Mouse (Mus musculus): Measurements from ENCODE around the gene Castor2.

Gene Castor2

GRCm38 (mm10) chr5:134121893-134122259 lies 22.4 kb downstream of the Castor2 start:
- TF ChIP-seq GATA4 (IDR thresholded peaks at IDR 0.05; ENCODE audit: insufficient replicate concordance, low read length) = no peak

- no peak for TF ChIP-seq GATA4 (IDR thresholded peaks at IDR 0.05; ENCODE audit: insufficient replicate concordance, low read length)
Observed at GRCm38 (mm10) chr5:134123846-134124245, 24.3 kb downstream of the Castor2 start.

- no peak for TF ChIP-seq GATA4 (IDR thresholded peaks at IDR 0.05; ENCODE audit: insufficient replicate concordance, low read length)
Observed at GRCm38 (mm10) chr5:134126232-134126631, 26.7 kb downstream of the Castor2 start.

GRCm38 (mm10) chr5:134131586-134131985 lies 32.1 kb downstream of the Castor2 start:
- TF ChIP-seq GATA4 (IDR thresholded peaks at IDR 0.05; ENCODE audit: insufficient replicate concordance, low read length) = no peak

GRCm38 (mm10) chr5:134136022-134136421 lies 36.5 kb downstream of the Castor2 start:
- no peak for TF ChIP-seq GATA4 (IDR thresholded peaks at IDR 0.05; ENCODE audit: insufficient replicate concordance, low read length)

GRCm38 (mm10) chr5:134137933-134138332 lies 38.4 kb downstream of the Castor2 start:
- no peak for TF ChIP-seq GATA4 (IDR thresholded peaks at IDR 0.05; ENCODE audit: insufficient replicate concordance, low read length)

GRCm38 (mm10) chr5:134139429-134139828 lies 39.9 kb downstream of the Castor2 start:
- TF ChIP-seq GATA4 (IDR thresholded peaks at IDR 0.05; ENCODE audit: insufficient replicate concordance, low read length) = no peak

- TF ChIP-seq GATA4 (IDR thresholded peaks at IDR 0.05; ENCODE audit: insufficient replicate concordance, low read length) = no peak
Observed at GRCm38 (mm10) chr5:134141236-134141635, 41.7 kb downstream of the Castor2 start.

GRCm38 (mm10) chr5:134142381-134142780 lies 42.9 kb downstream of the Castor2 start:
- TF ChIP-seq GATA4 (IDR thresholded peaks at IDR 0.05; ENCODE audit: insufficient replicate concordance, low read length) = no peak

GRCm38 (mm10) chr5:134144986-134145385 lies 45.5 kb downstream of the Castor2 start:
- no peak for TF ChIP-seq GATA4 (IDR thresholded peaks at IDR 0.05; ENCODE audit: insufficient replicate concordance, low read length)

- no peak for TF ChIP-seq GATA4 (IDR thresholded peaks at IDR 0.05; ENCODE audit: insufficient replicate concordance, low read length)
Observed at GRCm38 (mm10) chr5:134147194-134147753, 47.8 kb downstream of the Castor2 start.

- no peak for TF ChIP-seq GATA4 (IDR thresholded peaks at IDR 0.05; ENCODE audit: insufficient replicate concordance, low read length)
Observed at GRCm38 (mm10) chr5:134148153-134148552, 48.6 kb downstream of the Castor2 start.

- no peak for TF ChIP-seq GATA4 (IDR thresholded peaks at IDR 0.05; ENCODE audit: insufficient replicate concordance, low read length)
Observed at GRCm38 (mm10) chr5:134151895-134152294, 52.4 kb downstream of the Castor2 start.

- TF ChIP-seq GATA4 (IDR thresholded peaks at IDR 0.05; ENCODE audit: insufficient replicate concordance, low read length) = no peak
Observed at GRCm38 (mm10) chr5:134155916-134156466, 56.5 kb downstream of the Castor2 start.

GRCm38 (mm10) chr5:134164688-134165087 lies 65.2 kb downstream of the Castor2 start:
- no peak for TF ChIP-seq GATA4 (IDR thresholded peaks at IDR 0.05; ENCODE audit: insufficient replicate concordance, low read length)

- TF ChIP-seq GATA4 (IDR thresholded peaks at IDR 0.05; ENCODE audit: insufficient replicate concordance, low read length) = no peak
Observed at GRCm38 (mm10) chr5:134166642-134167041, 67.1 kb downstream of the Castor2 start.

- TF ChIP-seq GATA4 (IDR thresholded peaks at IDR 0.05; ENCODE audit: insufficient replicate concordance, low read length) = no peak
Observed at GRCm38 (mm10) chr5:134168033-134168432, 68.5 kb downstream of the Castor2 start.

All from liver, adult (tissue).